Mouse (Mus musculus) layer of hippocampus, adult 9-11 months (tissue): ENCODE results near the gene Tmem189.
A peak's percentile ranks its signal among the peaks of the same experiment; 100 is the strongest.
"Not testable (repeated sequence)": the region's sequence is repeated elsewhere in the genome, so short reads cannot be mapped to it uniquely, and the experiment has no call there.

Experiments
- DNase-seq: peaks from one replicate; pipeline ENCODE4 v3.0.0; 2022

The Tmem189 gene

DNA sequence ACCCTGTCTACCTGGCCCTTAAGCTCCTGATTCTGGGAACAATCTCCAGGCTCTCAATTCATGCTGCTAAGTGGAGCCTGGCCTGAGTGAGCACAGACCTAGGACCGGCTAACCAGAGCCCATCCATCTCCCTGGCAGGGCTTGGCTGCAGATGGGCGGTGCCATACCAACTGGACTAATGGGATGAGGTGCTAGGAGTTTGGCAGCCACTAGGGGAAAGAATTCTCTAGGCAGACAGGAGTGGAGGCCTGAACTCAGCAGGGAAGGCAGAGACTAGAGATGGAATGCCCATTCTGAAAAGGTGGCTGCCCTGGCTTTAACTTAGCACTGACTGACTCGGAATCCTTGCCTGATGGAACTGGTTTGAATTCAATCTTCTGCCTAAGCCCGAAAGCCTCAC, 43.2 kb downstream of the Tmem189 start:
- DNase-seq: no peak

DNA sequence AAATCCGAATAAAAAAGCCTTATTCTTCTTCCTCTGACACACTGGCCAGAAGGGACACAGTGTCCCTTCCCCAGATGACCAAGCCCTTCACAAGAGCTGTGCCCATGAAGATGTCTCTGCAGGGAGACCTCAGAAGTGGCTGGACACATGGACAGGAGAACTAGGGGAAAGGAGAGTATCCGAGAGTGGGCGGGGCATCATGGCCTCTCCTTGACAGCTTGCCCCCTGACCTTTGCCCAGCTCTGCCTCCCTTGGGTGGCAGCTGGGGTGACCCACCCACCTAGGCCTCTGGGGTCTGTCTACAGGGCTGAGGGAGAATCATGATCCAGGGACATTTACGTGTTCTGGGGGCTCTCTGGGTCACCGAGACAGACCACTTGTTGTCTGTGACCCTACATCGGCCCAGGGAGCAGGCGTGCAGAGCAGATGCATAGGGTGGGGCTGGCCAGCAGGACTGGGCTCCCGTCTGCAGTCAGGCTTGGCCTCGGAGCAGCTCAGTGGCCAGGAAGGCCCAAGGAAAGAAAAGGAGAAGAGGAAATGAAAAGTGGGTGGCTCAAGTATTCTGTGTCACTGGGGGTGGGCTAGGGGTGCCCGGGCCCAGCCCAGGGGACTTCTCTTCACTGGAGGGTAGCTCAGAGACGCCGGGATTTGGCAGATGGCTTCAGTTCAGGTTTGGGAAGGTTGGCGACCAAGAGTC, 46.1 kb downstream of the Tmem189 start:
- not testable (repeated sequence) for DNase-seq

- no peak for DNase-seq
Measured at GRCm38 (mm10) chr2:167642164-167642563, 47.5 kb downstream of the Tmem189 start.

GRCm38 (mm10) chr2:167641337-167641736, 48.3 kb downstream of the Tmem189 start:
- DNase-seq: no peak

- DNase-seq: no peak
Measured at GRCm38 (mm10) chr2:167640279-167640678, 49.3 kb downstream of the Tmem189 start.

DNA sequence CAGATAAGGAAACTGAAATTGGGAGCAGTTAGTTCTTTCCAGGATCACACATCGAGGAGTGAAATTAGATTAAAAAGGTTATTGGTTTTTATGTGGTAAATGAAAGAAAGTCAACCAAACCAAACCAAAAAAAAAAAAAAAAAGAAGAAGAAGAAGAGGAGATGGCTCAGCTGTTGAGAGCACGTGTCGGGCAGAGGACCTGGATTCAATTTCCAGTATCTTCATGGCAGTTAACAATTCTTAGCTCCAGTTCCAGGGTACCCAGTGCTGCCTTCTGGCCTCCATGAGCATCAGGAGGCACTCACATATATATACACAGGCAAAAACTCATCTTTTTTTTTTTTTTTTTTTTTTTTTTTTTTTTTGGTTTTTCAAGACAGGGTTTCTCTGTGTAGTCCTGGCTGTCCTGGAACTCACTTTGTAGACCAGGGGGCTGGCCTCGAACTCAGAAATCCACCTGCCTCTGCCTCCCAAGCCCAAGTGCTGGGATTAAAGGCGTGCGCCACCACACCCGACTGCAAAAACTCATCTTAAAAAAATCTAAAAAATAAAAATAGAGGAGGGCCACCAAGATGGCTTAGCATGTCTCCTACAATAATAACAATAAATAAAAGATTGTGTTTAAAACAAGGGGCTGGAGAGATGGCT, 54.6 kb downstream of the Tmem189 start:
- no peak for DNase-seq

DNA sequence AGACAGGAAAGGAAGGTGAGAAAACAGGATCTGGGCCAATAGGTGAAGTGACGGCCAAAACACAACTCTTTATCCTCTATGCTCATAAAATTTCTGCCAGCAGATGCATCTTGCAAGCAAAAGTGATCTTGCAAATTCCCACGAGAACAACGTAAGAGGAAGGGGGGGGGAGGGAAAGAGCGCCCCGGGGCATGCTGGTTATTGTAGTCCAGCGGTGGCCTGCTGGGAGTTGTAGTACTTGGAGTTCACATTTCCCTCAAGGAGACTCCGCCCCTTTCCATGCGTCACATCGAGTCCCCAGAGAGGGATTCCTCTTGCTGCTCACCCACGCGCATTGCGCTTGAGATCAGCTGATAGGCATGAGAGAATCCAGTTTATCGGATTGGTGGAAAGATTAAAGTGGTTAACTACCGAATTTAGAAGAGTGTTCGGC, 55.3 kb downstream of the Tmem189 start:
- DNase-seq: peak; percentile 99

DNA sequence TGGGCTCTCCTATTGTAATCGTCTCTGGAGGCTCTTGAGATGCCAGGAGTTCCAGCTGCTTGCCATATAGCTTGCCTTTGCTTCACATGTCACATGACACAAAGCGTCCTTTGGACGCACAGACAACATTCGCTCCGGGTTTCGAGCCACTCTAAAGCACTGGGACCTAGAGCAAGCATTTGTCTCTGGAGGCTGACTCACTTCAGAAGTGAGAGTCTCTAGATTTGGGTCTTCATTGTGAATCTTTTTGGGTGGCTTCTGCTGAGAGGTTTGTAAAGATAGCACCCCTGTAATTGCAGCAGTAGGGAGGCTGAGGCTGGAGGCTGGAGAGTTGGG, 56.1 kb downstream of the Tmem189 start:
- DNase-seq: no peak

DNA sequence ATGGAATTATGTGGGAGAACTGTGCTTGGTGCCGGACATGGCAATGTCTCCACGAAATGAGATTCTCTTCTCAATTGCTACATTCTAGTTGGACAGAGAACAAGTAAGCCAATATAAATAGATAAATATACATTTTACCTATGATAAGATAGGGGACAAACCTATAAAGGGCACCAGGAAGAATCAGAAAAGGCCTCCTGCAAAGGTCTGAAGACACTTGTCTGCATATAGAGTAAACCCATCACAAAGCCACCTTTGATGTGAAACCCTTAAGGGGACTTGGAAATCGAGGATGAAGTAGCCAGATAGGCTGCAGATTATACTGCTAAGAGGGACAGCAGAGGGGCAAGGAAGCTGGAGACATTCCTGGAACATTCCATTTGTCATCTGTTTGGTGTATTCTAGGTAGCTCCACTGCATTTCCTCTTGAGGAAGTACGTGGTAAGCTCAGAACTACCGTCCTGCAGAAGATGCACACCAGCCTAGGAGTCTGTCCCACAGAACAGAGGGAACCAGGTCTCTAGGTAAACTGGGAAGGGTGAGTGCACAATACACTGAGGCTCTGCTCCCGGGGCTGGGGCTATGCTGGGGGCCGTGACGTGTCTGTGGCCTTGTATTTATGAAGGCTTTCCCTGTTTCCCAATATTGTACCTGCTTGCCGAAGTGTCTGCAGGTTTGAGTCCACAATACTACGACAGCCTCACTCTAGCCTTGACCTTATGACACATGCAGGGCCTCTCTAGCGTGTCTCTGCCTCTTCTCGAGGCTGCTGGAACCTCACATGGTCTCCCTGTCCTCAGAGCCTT, 56.7 kb downstream of the Tmem189 start:
- no peak for DNase-seq

- peak; percentile 97 for DNase-seq
Measured at GRCm38 (mm10) chr2:167631591-167632448, 57.8 kb downstream of the Tmem189 start, which contains the start of gene Ube2v1. Gene Ube2v1, minus strand, starts transcription at chr2:167632095.

- DNase-seq: no peak
Measured at GRCm38 (mm10) chr2:167631181-167631590, 58.4 kb downstream of the Tmem189 start.

DNA sequence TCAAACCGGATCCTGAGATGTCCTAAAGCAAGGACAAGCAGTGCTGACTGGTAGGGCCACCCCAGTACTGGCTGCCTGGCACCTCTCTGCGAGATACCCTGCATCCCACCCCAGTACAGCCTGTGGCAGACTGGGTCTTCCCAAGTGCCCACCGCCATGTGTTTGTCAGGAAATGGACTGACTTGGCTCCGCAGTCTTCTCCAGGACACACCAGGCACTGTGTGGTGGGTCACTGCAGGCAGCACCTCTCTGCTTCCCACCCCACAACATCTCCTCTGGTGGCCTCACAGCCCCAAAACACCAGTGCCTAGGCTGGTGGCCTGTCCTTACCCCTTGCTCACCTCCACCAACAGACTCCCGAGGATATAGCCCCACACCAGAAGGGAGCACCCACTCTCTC, 59.2 kb downstream of the Tmem189 start:
- no peak for DNase-seq

DNA sequence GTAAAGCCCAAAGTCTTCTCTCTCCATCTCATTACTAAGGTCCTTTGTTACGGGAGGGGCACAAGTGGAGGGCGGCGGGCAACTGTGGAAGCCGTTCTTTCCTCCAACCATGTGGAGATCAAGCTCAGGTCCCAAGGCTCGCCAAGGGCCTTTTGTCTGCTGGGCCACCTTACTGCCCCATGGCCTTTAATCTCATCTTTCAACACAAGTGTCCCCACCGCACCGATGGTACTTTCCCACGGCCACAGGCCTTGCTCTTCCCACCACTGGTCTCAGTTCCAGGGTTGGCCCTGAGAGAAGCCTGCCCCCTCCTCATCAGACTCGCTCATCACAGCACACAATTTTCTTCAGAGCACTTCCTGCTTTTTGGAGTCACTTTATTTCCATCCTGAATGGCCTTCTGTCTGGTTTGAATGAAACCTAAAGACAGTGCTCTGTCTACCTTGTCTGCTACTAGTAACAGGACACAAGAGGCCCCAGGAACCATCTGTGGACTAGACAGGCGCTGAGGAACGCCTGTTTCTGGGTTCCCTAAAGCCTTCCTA, 59.9 kb downstream of the Tmem189 start:
- DNase-seq: no peak

GRCm38 (mm10) chr2:167628872-167629271, 60.8 kb downstream of the Tmem189 start:
- no peak for DNase-seq

DNA sequence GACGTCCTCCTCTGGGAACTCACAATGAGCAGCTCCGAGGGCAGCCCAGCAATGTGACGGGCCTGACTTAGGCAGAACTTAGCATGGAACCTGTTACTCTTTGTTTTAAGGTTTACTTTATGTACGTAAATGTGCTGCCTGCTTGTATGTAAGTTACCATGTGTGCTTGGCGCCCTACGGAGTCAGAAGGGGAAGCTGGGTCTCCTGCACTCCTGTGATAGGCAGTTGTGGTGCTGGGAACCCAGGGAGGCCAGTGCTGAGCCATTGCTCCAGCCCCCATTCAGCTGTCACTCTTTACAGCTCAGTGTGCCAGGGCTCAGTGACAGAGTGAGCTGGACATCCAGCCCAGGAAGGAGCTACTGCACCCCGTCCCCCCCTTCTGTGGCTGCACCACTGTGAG, 62.6 kb downstream of the Tmem189 start:
- no peak for DNase-seq

DNA sequence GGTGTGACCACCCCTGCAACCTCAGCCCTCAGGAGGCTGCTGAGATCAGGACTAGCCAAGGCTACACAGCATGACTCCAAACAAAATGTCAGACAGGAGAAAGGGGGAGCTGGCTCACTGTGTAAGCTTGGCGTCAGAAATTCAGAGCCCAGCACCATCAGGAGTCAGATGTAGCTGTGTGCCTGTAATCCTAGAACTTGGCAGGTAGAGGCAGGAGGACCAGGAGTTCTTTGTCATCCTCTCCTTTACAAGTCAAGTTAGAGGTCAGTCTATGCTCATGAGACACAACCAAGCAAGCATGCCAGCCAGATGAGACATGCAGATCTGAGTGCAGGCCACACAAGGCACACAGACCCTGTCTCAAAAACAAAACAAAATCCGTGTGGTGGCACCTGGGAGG, 64.0 kb downstream of the Tmem189 start:
- no peak for DNase-seq

- DNase-seq: no peak
Measured at GRCm38 (mm10) chr2:167624368-167625075, 65.1 kb downstream of the Tmem189 start.

GRCm38 (mm10) chr2:167622965-167623364, 66.7 kb downstream of the Tmem189 start:
- no peak for DNase-seq

- no peak for DNase-seq
Measured at GRCm38 (mm10) chr2:167622352-167622751, 67.3 kb downstream of the Tmem189 start.

GRCm38 (mm10) chr2:167621255-167622087, 68.2 kb downstream of the Tmem189 start:
- DNase-seq: no peak

- DNase-seq: no peak
Measured at GRCm38 (mm10) chr2:167617472-167617871, 72.2 kb downstream of the Tmem189 start.
